Mouse (Mus musculus) limb, embryonic 12.5 days (tissue): Measurements from ENCODE around the gene Rxylt1. TPM values are rescaled to one million over a fixed set of nuclear protein-coding genes. Genes with fewer than 3 reads are reported as not detected.
A peak's percentile ranks its signal among the peaks of the same experiment; 100 is the strongest.

Experiments used
- ATAC-seq: fragments of 200-750 bp; cut with Nextera tagmentation; 2 replicates; pipeline ENCODE4 v1.8.0; 2017; ENCODE audit warnings: low read depth, moderate TSS enrichment; ENCODE audit not compliant: insufficient number of reproducible peaks, insufficient read depth, low FRiP score, low TSS enrichment
- H3K27ac ChIP-seq: fragments of 300-500 bp; sonication (generic); 2 replicates; pipeline ENCODE4 v1.5.1; 2016; ENCODE audit warnings: mild to moderate bottlenecking, moderate library complexity
- H3K27me3 ChIP-seq: fragments of 300-500 bp; sonication (generic); 2 replicates; pipeline ENCODE4 v1.6.1; 2016; ENCODE audit warnings: mild to moderate bottlenecking, moderate library complexity
- H3K36me3 ChIP-seq: fragments of 300-500 bp; sonication (generic); 2 replicates; pipeline ENCODE4 v1.6.1; 2016; ENCODE audit warnings: mild to moderate bottlenecking, moderate library complexity
- H3K4me1 ChIP-seq: fragments of 300-500 bp; sonication (generic); replicated peaks from 2 replicates; pipeline ENCODE4 v1.6.1; 2016
- H3K4me2 ChIP-seq: fragments of 300-500 bp; sonication (generic); 2 replicates; pipeline ENCODE4 v1.6.1; 2016; ENCODE audit warnings: mild to moderate bottlenecking, moderate library complexity
- H3K4me3 ChIP-seq: fragments of 300-500 bp; sonication (generic); replicated peaks from 2 replicates; pipeline ENCODE4 v1.5.1; 2016; ENCODE audit warnings: mild to moderate bottlenecking
- H3K9ac ChIP-seq: fragments of 300-500 bp; sonication (generic); replicated peaks from 2 replicates; pipeline ENCODE4 v1.6.1; 2016; ENCODE audit warnings: mild to moderate bottlenecking, moderate library complexity
- H3K9me3 ChIP-seq: fragments of 300-500 bp; sonication (generic); 2 replicates; pipeline ENCODE4 v1.6.1; 2016; ENCODE audit warnings: mild to moderate bottlenecking, moderate library complexity
- WGBS: fragments of 180-500 bp; shearing (Covaris S2); methylation state at CpG from one replicate; pipeline ENCODE4 v1.1.7; 2016; 5-methylcytosine and 5-hydroxymethylcytosine counted together
- polyA plus RNA-seq: library from polyadenylated mRNA; unstranded; fragments of >200 nt; fragmentation: Nextera tagmentation; extraction: Ambion mirVana; gene quantifications from 2 replicates; pipeline ENCODE4 v1.2.1, GENCODE M21; 2016

Gene Rxylt1
- polyA plus RNA-seq, 1 experiment from 2014 or later = 51.3 TPM

DNA sequence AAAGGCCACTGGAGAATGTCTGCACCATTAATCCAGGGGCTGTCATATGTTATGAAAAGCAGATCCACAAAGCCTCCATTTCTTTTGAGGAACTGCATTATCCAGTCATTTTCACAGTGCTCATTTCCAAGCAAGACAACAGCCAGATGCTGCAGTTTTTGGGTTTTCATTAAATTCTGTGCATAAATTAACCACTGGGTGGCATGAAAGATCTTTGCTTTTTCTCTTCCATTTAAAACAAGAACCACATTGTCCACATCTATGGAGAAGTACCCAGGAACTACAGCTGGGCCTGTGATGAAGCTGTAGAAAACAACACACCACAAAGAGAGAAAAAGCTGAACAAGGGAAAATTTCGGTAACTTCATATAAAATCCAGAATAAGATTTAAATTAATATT, 6.7 kb downstream of the Rxylt1 start:
- no peak overlapping the region for H3K27ac ChIP-seq
- no peak for ATAC-seq
- H3K36me3 ChIP-seq = peaks cover 59% of the 10 kb centered on the region
- no peaks in the 10 kb centered on the region for H3K27me3 ChIP-seq
- no peak overlapping the region for H3K4me3 ChIP-seq
- peaks cover 2% of the 10 kb centered on the region for H3K4me1 ChIP-seq
- WGBS = 95% methylated on average over 1 of the region's 1 CpGs
- H3K9me3 ChIP-seq = peaks cover 20% of the 10 kb centered on the region
- no peak overlapping the region for H3K9ac ChIP-seq
- no peak overlapping the region for H3K4me2 ChIP-seq

DNA sequence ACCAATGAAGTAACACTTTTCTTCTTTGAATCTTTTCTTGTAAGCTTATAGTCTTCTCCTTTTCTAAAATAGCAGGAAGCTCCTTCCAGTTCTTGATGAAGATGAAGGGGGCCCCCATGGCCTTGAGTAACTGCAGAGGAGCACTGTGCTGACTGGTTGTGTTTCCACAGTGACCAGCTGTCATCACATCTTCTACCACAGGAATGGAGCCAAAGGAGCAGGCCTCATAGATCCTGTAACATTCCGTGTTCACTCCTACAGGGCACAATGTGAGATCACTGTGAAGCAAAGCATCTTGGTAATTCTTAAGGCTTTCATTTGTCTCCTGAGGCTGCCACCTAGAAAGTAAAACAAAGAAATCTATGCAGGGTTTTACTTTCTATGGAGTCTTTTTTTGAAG, 15.8 kb downstream of the Rxylt1 start:
- WGBS = 94% methylated on average over 1 of the region's 1 CpGs
- Histone ChIP-seq H3K9me3 (peaks cover 9% of the 10 kb centered on the region; the same call in 1 of the 2 replicates), H3K4me2 (no peak overlapping the region), H3K27me3 (no peaks in the 10 kb centered on the region), H3K9ac (no peak overlapping the region), H3K27ac (no peak overlapping the region), H3K4me3 (no peak overlapping the region), H3K36me3 (peaks cover 15% of the 10 kb centered on the region), H3K4me1 (no peaks in the 10 kb centered on the region)
- ATAC-seq = no peak

DNA sequence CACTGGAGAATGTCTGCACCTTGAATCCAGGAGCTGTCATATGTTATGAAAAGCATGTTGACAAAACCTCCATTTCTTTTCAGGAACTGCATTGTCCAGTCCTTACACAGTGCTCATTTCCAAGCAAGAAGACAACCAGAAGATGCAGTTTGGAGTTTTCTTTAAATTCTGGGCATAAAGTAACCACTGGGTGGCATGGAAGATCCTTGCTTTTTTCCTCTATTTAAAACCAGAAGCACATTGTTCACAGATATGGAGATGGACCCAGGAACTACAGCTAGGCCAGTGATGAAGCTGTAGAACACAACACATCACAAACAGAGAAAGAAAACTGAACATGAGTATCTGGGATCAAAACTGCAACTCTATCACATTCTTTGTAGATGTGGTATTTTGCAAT, 28.0 kb downstream of the Rxylt1 start:
- Histone ChIP-seq H3K4me3 (no peak overlapping the region), H3K4me2 (no peak overlapping the region), H3K36me3 (no peaks in the 10 kb centered on the region), H3K27me3 (no peaks in the 10 kb centered on the region), H3K4me1 (no peaks in the 10 kb centered on the region), H3K9ac (no peak overlapping the region), H3K9me3 (no peaks in the 10 kb centered on the region), H3K27ac (no peak overlapping the region)
- no peak for ATAC-seq

DNA sequence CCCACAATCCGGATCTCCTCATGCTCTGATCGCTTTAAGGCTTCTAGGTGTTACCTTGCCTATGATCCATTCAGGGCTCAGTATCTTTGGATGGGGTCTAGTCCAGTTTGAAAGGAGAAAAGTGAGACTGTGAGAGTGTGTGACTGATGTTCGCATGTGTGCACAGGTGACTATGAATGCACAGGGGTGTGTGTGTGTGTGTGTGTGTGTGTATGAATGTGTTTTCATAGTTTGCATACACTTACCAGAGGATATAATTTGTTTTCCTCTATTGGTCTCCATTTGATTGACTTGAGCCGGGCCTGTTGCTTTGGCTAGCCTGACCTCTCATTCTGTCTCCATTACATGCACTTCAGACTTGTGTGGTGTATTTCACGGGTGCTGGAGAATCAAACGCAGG, 41.3 kb downstream of the Rxylt1 start:
- Histone ChIP-seq H3K9me3 (no peaks in the 10 kb centered on the region), H3K27me3 (no peaks in the 10 kb centered on the region), H3K9ac (no peak overlapping the region), H3K4me2 (no peak overlapping the region), H3K4me1 (no peaks in the 10 kb centered on the region), H3K27ac (no peak overlapping the region), H3K4me3 (no peak overlapping the region), H3K36me3 (no peaks in the 10 kb centered on the region)
- WGBS = 92% methylated on average over 6 of the region's 6 CpGs
- ATAC-seq = no peak

DNA sequence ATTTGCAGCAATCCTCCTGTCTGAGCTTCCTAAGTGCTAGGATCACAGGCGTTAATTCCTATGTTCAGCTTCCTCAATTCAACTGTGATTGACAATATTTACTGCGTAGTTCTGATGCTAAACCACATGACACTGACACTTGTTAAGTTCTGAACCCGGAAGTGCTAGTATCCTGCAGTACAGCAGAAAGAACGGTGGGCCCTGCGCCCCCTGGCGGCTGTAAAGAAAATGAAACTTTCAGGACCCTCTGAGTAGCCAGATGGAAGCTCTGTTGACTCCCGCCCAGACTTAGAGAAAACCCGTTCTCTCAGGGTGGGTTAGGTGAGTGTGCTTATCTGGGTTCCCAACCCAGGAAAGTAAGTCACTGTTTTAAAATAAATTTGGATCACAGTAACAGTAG, 42.6 kb downstream of the Rxylt1 start:
- 17% methylated on average over 8 of the region's 8 CpGs for WGBS
- H3K9ac ChIP-seq = no peak overlapping the region
- H3K4me3 ChIP-seq = no peak overlapping the region
- no peak overlapping the region for H3K27ac ChIP-seq
- H3K4me2 ChIP-seq = no peak overlapping the region
- ATAC-seq = peak; percentile 59; the same call in 1 of the 2 replicates
- H3K27me3 ChIP-seq = no peaks in the 10 kb centered on the region
- H3K4me1 ChIP-seq = no peaks in the 10 kb centered on the region
- H3K36me3 ChIP-seq = no peaks in the 10 kb centered on the region
- H3K9me3 ChIP-seq = no peaks in the 10 kb centered on the region

DNA sequence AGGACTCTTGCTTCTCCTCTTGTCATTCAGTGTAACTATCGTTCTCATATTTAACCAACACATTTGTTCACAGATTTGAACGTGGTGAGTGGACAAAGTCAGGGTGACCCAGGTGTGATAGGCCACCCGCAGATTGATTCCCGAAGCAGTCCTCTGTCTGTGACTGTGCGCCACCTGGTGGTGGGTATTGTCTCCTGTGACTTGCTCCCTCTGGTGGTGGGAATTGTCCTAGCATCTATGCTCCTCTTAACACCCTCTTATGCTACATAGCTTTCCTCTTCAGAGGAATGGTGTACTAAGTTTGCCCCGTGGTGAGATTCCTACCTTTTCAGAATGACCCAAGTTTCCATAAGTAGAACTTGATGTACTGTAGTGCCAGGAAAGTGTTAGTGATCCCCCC, 45.3 kb downstream of the Rxylt1 start:
- no peak for ATAC-seq
- Histone ChIP-seq H3K27ac (no peak overlapping the region), H3K4me3 (no peak overlapping the region), H3K27me3 (no peaks in the 10 kb centered on the region), H3K4me1 (no peaks in the 10 kb centered on the region), H3K9ac (no peak overlapping the region), H3K9me3 (no peaks in the 10 kb centered on the region), H3K36me3 (no peaks in the 10 kb centered on the region), H3K4me2 (no peak overlapping the region)
- 36% methylated on average over 6 of the region's 6 CpGs for whole genome bisulfite sequencing

DNA sequence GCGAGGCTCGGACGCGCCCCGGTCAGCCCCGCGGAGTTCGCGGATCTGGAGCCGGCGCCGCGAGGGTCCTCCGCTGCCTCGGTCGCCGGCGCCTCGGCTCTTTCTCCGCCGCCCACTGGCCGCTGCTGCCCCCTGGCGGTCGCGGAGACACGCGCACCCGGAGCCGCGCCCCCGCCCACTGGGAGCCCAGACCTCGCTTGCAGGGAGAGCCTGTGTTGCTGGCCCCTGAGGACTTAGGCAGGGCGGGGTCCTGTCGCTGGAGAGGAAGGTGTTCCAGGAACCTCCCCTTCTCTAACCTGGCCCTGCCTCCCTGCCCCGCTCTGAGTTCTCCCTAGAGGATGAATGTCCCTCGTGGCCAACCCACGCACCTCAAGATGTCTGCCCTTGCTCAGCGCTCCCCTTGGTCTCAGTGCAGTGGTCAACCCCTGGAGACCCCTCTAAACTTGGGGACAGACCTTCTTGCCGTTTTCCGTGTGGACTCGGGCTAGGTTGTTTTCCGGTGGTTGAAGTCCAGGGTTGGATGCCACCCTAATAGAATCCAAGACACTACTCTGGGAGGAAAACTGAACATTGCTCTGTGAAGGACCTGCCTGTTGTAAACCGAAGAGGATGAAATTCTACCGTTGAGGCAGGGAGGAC, 49.3 kb downstream of the Rxylt1 start:
- H3K4me1 ChIP-seq = peaks cover 14% of the 10 kb centered on the region
- H3K4me3 ChIP-seq = peak overlapping the region; percentile 79
- peak overlapping the region; percentile 92 for H3K9ac ChIP-seq
- WGBS = 12% methylated on average over 41 of the region's 44 CpGs
- peak overlapping the region; percentile 87 for H3K27ac ChIP-seq
- peak; percentile 76 for ATAC-seq
- H3K36me3 ChIP-seq = no peaks in the 10 kb centered on the region
- no peaks in the 10 kb centered on the region for H3K27me3 ChIP-seq
- H3K4me2 ChIP-seq = peak overlapping the region; percentile 86
- no peaks in the 10 kb centered on the region for H3K9me3 ChIP-seq

DNA sequence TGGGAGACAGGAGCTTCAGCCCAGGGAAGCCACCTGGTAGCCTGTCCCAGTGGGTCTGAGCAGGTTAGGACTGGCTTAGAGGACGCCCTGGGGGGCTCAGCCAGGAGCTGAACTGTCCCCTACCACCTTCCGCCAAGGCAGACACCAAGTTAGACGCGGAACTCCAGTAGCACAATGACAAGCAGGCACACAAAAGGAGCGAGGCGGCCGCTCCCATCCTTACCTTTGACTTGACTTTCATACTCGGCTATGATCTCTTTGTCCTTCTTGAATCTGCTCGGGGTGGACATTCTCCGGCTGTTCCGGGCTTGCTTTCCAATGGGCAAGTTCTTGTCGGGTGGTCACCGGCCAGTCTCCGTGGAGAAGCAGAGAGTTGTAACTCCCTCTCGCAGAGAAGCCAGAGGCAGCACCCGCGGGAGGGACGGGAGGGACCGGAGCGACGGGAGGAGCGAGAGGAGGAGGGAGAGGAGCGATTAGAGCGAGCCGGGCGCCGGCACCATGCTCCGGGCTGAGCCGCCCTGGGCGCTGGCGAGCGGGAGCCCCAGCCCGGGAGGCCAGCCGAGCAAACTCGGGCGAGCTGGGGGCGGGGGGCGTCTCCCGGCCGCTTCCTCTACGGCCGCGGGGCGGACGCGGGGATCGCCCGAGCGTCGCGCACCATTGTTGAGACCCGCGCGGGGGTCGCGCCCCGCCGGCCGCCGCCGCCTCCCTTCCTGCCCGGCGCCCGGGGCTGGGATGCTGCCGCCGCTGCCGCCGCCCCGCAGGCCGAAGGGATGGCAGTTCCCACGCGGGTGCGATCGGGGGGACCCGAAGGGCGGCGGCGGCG, 50.1 kb downstream of the Rxylt1 start, which contains the start of gene Srgap1:
Srgap1 (minus strand) TSS at position 412 of the 823 bp plus-strand sequence.
- H3K9me3 ChIP-seq = no peaks in the 10 kb centered on the region
- H3K4me2 ChIP-seq = peak within 1 kb of the TSS; percentile 86
- H3K27me3 ChIP-seq = no peaks in the 10 kb centered on the region
- ATAC-seq = peak; percentile 65
- H3K4me1 ChIP-seq = peaks cover 14% of the 10 kb centered on the region
- peak within 1 kb of the TSS; percentile 92 for H3K9ac ChIP-seq
- H3K4me3 ChIP-seq = peak within 1 kb of the TSS; percentile 79
- peak within 1 kb of the TSS; percentile 87 for H3K27ac ChIP-seq
- H3K36me3 ChIP-seq = no peaks in the 10 kb centered on the region; the same call in 1 of the 2 replicates
- WGBS = under 1% methylated on average over 48 of the region's 79 CpGs

DNA sequence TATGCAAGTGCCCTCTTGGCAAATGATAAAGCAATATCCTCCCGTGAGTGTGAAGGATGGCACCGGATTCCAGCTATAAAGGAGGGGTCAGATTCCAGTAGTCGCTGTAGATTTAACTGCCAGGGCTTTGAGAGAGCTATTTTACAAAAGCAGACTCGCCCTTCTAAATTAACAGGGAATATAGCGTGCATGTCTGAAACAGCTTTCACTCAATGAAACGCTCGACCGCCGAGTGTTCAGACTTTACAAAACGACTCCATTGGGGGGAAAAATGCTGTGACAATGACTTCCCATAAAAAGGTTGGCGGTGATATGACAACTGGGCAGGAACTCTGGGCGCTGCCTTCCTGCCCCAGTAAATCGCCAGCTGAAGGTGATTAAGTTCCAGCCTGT, 50.7 kb downstream of the Rxylt1 start:
- Histone ChIP-seq H3K4me2 (peak overlapping the region; percentile 86), H3K36me3 (no peaks in the 10 kb centered on the region; the same call in 1 of the 2 replicates), H3K4me1 (peaks cover 14% of the 10 kb centered on the region), H3K27me3 (no peaks in the 10 kb centered on the region), H3K27ac (peak overlapping the region; percentile 87), H3K9ac (peak overlapping the region; percentile 92), H3K4me3 (peak overlapping the region; percentile 79), H3K9me3 (no peaks in the 10 kb centered on the region)
- WGBS = under 1% methylated on average over 13 of the region's 13 CpGs
- ATAC-seq = no peak

DNA sequence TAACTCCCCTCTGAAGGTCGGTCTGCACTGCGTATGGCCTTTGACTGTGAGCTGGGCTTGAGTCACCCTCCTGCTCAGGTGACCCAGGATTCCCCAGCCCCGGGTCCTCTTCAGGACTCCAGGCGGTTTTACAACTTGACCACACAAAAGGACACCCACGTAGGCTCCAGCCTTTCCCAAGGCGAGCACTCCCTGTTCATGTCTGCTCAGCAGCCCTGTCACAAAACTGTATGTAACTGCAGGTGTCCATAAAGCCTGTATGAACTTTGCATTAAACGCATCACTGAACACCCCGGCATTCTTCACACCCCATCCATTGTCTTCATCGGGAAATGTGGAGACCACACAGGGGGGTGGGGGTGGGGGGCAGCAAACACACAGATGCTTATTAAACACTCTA, 51.2 kb downstream of the Rxylt1 start:
- Histone ChIP-seq H3K27ac (no peak overlapping the region), H3K4me2 (peak overlapping the region; percentile 86), H3K4me3 (peak overlapping the region; percentile 79), H3K36me3 (no peaks in the 10 kb centered on the region; the same call in 1 of the 2 replicates), H3K9me3 (no peaks in the 10 kb centered on the region), H3K27me3 (no peaks in the 10 kb centered on the region), H3K4me1 (peaks cover 14% of the 10 kb centered on the region), H3K9ac (peak overlapping the region; percentile 27; the same call in 1 of the 2 replicates)
- 24% methylated on average over 9 of the region's 9 CpGs for WGBS
- no peak for ATAC-seq

DNA sequence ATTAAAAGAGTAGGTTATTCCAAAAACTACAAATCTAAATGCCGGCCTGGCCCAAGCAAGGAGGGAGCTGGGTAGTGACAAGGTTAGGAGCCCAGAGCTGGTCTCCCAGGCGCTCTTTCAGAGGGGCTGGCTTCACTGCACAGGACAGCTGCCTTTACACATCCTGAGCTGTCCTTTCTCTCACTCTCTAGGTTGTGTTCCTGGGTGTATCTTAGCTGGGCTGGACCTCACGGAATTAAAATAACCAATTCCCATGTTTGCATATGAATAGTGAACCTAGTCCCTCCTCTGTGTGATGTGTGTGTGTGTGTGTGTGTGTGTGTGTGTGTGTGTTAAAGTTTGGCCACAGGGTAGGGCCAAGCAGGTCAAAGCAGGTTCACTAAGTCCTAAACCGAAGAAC, 52.2 kb downstream of the Rxylt1 start:
- H3K36me3 ChIP-seq = no peaks in the 10 kb centered on the region; the same call in 1 of the 2 replicates
- no peak overlapping the region for H3K9ac ChIP-seq
- peaks cover 14% of the 10 kb centered on the region for H3K4me1 ChIP-seq
- H3K4me2 ChIP-seq = 0 out of 2 replicates have a peak overlapping the region, but pooled peaks have one; percentile 86
- H3K27me3 ChIP-seq = no peaks in the 10 kb centered on the region
- no peak overlapping the region for H3K27ac ChIP-seq
- ATAC-seq = no peak
- peaks cover 8% of the 10 kb centered on the region; the same call in 1 of the 2 replicates for H3K9me3 ChIP-seq
- no peak overlapping the region for H3K4me3 ChIP-seq
- 87% methylated on average over 4 of the region's 4 CpGs for whole genome bisulfite sequencing
